Mouse (Mus musculus) ovary, postnatal 36 days (tissue): ENCODE measurements at regions not wholly inside any gene's neighbourhood (a gene's known extent, or its start where the extent isn't known, plus 50 kb on each side); places are given as distances from the start of the nearest gene placed in this dataset.
A peak's percentile ranks its signal among the peaks of the same experiment; 100 is the strongest.

Source experiments
- DNase-seq: peaks from one replicate; pipeline ENCODE4 v3.0.0; 2022; ENCODE audit warnings: low spot score, mixed read lengths

DNA sequence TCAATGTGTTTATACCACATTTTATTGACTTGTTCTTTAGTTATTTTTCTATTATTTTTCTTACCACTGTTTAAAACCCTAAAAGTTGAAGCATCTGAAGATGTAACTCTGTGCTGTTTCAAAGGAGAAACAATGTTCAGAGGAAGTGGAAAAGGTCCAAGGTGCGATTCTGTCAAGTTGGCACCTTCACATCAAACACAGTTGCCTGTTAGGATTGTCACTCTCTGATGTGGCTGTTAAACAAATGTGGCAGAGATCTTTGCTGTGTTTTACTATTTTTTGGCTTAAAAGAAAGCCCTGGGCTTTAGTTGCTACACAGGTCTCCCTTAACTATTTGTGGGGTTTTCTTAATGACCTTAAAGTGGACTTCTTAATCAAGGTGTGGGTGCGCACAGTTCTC, 190.2 kb upstream of the Cxcr4 start:
- no peak for DNase-seq

DNA sequence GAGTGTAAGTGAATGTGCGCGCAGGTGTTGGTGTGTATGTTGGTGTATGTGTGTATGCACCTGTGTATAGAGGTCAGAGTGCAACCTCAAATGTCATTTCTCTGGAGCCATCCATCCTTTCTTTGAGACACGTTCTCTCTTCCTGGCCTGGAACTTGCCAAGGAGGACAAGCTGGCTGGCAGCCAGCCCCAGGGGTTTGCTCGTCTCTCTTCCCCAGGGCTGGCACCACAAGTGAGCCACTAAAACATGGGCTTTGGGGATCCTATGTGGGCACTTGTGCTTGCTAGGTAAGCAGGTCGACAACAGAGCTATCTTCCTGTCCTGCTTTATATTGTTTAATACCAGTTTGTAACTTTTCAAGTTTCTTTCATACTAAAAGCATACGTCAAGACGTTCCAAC, 189.8 kb upstream of the Cxcr4 start:
- DNase-seq: no peak

DNA sequence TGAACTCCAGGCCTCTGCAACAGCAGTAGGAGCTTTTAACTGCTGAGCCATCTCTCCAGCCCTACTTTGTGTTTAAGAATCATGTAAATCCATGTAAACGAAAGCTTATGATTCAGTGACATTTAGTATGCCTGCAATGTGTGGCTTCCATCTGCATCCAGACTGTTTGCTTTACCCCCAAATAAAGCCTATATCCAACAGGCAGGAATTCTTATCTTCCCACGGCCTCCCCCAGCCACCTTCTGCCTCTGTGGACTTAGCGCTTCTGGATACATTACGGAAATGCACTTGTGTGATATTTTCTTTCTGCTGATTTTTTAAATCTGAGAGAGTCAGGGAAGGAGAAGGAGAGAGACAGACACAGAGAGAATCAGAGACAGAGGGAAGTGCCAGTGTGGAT, 189.2 kb upstream of the Cxcr4 start:
- no peak for DNase-seq

DNA sequence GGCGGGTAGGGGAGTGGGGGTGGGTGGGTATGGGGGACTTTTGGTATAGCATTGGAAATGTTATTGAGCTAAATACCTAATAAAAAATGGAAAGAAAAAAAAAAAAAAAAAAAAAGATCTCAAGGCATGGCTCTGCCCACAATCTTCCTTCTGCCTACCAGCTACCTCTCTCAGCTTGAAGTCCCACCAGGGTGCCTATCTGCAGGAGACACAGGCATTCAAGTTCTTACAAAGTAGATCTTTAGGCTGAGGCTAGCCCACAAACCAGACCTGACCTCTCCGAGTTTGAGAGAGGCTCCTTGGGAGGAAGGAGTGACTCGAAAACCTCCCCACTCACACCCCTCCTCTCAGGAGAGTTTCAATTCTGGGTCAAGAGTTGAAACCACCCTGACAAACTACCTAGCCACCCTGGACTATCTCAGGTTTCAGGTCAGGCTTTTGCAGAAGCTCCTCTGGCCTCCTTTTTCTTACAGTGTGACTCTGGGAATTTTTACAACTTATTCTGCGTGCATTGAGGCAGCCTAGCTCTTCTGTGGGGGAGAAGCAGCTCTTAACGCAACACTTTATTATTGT, 187.6 kb upstream of the Cxcr4 start:
- no peak for DNase-seq

DNA sequence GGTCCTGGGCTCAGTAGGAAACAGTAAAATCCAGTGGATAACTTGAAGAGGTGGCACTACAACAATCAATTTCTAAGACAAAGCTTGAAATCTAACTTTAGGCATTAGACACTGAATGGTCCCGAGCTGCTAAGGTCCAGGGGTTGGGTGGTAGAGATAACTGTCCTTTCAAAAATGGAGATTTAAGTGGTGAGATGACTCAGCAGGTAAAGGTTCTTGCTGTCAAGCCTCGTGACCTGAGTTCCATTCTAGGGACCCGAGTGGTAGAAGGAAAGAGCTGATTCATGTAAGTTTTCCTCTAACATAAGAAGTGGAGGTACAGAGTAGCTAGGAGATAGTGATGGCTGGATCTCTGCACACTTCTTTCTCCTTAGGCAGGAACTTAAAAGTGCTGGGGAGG, 180.3 kb upstream of the Cxcr4 start:
- no peak for DNase-seq

DNA sequence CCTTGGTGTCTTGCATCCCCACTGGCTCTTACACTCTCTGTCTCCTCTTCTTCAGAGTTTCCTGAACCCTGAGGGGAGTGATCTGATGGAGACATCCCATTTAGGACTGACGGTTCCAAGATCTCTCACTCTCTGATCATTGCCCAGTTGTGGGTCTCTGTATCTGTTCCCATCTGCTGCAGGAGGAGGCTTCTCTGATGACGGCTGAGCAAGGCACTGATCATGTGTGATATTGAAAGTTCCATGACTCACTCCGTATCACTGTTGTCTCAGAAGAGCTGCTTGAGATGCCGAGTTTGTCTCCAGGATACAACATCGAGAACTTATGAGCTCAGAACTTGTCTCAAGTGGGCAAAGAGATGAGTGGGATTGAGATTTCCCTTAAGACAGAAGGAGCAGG, 178.7 kb upstream of the Cxcr4 start:
- no peak for DNase-seq

DNA sequence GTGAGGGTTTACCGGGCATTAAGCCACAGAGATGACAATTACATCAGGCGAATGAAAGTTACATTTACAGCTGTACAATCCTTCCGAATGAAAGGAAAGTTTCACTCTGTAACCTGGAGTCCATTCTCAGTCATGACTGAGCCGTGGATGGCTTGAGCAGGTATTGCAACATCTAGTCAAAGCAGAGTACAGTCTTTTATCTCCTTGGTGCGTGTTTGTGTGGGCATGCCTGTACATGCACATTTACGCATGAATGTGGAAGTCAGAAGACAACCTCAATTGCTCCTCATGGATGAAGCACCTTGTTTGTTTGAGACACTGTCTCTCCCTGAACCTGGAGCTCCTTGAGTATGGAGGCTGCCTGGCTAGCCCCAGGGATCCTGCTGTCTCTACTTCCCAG, 175.9 kb upstream of the Cxcr4 start:
- no peak for DNase-seq

DNA sequence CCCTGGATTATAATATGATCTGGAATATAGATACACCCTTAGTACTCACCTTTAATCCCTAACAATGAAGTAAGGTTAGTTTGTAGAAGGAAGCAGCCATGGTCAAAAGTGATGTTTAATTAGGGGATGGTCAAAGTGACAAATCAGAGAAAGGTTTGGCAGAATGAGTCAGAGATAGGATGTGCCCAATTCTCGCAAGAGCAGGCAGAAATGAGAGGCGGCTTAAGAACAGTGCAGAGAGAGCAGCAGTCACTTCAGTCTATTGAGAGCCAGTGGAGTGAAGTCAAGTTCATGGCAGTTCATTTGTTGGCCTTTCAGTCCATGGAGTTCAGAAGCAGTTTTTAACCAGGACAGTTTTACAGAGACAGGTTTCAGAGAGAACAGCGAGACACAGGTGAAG, 175.3 kb upstream of the Cxcr4 start:
- no peak for DNase-seq

DNA sequence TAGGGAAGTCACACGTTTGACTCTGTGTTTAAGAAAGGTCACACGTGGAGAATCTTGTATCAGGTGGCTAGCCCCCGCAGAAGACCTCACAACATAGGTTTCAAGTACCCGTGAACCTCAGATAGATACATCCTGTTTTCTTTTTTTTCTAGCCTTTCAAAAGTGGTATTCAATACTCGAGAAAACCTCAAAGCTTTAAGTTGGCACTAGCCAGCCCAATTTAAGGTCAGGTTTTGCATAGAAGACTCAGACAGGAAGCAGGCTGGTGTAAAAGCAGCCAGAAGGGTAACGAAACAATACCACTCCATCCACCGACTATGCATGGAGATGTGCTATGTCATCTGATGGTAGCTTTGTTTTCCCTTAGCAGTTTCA, 174.8 kb upstream of the Cxcr4 start:
- no peak for DNase-seq

DNA sequence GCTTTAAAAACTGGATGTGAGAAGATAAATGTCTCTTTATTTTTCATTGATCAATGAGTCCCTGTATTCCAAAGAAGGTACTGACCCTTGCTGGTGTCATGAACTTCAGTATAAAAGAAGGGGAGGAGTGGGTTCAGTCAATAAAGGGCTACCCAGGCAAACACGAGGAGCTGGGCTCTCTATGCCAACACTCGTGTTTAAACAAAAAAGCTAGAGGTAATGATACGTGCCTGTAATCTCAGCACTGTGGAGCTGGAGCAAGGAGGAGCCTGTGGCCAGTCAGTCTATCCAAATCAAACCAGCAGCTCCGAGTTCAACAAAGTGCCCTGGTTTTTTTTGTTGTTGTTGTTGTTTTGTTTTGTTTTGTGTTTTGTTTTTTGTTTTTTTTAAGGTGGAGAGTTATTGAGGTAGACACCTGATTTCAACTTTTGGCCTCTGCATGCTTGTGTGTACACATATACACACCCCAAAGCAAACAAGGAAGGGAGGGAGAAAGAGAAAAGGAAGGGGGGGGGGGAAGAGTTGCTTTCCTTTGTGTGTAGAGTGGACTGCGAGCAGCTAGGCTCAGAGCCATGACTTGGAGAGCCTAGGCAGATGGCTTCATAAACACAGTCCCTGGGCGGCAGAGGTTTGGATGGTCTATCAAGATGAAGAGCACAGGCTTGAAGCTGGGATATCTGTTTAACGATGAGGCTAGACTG, 174.2 kb upstream of the Cxcr4 start:
- DNase-seq: no peak

DNA sequence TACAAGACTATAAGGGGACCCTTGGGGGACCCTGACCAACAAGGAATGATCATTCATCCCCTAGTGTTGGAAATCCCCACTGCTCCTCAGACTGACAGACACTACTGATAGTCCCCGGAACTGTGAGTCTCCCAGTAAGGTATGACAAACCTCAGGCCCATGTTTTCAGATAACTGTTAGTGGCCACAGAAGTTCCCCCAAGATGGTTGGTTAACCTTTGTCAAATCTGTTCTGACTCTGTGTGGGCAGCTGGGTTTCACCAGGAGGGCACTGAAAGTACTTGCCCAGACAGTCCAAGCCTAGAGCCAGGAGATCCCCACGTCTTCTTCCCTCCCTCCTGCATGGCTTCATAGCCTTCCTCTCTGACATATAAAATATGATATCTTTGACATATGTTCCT, 173.5 kb upstream of the Cxcr4 start:
- DNase-seq: no peak

DNA sequence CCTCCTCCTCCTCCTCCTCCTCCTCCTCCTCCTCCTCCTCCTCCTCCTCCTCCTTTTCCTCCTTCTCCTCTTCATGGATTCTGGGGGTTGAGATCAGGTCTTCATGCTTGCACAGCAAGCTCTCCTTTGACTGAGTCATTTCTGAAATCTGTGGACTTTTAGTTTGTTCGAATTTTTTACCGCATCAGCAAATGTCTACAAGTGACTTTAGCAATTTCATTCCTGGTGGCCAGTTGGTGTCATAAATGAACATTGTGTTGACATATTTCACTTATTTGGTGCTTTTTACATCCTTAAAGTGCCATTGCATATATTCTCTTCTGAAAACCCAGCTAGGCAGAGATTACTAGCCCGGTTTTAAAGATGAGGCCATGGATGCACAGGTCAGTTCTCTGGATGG, 173.0 kb upstream of the Cxcr4 start:
- no peak for DNase-seq

DNA sequence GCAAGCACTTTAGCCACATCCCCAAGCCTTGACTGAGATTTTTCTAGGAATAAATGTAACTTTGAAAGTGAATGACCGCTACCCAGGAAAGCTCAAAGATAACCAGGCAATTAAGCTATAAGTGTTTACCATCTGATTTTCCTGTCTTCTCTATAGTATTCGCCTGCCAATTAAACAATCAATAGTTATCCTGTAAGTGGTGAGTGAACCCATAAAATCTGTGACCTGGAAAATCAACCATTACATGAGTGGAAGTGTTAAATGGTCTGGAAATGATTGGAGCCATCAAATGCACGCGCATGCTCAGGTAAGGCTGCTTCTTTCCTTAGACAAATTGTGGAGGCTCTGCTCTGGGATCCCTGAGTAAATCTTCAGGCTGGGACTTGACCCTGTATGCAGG, 170.8 kb upstream of the Cxcr4 start:
- no peak for DNase-seq

DNA sequence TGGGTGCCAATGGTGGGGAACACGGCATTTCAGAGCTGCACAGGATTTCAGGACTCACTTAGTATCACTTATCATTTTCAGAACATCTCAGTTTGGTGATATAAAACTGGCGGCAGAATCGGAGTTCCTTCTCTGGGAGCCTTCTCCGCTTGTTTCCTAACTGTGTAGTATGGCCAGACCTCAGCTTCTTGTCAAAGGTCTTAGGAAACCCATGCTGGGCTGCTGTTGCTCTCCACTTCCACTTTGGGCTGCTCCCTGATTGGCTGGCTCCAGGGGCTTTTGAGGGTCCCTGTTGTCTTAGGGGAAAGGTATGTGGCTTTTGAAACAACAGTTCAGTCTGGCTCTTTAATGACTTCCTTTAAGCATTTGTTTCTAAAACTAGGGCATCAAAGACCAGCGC, 170.0 kb upstream of the Cxcr4 start:
- DNase-seq: no peak

DNA sequence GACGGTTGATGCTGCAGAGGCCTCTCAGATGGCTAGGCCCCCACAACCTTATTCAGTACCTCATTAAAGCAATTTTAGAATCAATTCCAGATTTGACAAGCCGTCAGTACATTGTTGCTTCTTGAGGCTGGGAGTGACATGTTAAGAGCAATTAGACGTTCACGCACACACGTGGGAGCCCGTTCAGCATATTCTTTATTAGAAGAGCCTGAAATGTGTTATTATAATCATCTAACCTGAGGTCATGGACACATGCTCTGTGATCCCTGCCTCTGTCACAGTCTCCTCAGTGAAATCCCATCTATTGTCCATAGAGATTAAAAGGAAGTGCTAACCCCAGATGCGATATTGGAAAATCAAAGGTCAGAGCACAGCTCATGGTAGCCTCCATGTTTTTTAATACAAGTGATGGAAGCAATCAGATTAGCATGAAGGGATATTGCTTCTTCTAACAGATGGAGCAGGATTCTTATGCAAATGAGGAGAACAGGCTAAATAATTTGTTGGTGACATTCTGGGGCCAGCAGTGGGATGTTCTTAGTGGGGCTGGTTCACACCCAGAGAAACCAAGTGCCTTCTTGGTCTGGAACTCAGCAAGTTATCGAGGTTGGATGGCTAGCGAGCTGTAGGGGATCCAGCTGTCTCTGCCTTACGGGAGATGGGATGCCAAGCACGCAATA, 166.8 kb upstream of the Cxcr4 start:
- DNase-seq: no peak

DNA sequence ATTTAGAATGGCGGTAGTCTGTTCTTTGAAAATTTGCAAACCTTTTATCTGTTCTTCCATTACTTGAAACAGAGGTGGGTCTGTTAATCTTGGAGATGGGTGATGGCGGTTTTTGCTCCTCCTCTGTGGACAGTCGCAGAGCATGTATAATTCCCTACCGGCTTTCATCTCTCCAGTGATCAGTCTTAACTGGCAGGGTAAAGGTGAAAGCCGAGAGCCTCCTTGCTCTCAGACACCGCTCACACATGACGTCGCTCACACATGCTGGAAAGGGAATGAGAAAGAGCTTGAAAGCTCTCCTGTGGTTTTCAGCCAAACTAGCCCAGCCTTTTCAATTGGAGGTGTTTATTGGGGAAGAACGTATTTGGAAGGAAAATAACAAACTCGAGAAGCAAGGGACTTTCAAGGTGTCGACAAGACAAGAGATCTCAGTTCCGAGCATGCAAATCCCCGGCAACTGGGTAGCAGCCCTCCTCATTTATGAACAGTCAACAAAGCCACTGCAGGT, 166.3 kb upstream of the Cxcr4 start:
- DNase-seq: no peak

DNA sequence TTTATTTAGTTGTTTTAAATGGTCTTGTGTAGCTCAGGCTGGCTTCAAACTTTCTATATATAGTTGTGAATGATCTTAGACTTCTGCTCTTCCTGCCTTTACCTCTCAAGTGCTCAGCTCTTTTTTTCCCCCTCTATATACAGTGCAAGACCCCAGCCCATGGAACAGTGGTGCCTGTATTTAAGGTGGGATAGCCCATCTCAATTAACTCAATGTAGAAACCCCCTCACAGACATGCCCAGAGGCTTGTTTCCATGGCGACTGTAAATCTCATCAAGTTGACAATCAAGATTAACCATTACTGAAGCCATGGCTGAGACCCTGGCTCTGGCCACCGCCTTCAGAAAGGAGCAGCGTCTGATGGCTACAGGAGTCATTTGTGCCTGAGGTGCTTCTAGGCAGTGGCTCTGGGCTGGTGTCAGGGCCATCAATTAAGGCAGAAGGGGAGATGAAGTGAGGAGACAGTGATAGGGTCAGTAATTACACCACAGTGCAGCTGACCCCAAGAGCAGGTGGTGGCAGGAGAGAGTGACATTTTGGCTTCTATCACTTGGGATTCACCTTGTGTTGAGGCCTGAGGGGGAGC, 161.4 kb upstream of the Cxcr4 start:
- no peak for DNase-seq

DNA sequence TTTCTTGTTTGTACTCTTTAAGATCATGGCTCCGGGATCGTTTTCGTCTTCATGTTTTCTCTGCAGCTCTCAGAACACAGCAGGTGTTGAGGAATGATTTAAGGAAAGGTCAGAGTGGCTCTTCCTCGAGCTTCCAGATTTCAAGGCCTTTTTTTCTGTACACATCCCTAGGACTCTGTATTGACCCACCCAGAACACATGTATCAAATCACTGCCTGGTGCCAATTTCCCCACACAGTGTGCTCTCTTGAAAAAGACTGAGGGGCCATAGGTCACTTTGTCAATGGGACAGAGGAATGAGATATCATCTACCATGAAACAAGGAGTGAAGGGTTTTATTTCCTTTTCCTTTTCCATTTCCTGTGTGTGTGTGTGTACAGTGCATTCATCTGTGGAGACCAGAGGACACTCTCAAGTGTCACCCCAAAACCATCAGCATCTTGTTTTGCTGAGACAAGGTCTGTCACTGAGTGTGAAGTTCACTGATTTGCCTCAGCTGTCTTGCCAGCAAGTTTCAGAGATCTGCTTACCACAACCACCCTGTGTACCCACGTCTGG, 157.4 kb upstream of the Cxcr4 start:
- DNase-seq: no peak

DNA sequence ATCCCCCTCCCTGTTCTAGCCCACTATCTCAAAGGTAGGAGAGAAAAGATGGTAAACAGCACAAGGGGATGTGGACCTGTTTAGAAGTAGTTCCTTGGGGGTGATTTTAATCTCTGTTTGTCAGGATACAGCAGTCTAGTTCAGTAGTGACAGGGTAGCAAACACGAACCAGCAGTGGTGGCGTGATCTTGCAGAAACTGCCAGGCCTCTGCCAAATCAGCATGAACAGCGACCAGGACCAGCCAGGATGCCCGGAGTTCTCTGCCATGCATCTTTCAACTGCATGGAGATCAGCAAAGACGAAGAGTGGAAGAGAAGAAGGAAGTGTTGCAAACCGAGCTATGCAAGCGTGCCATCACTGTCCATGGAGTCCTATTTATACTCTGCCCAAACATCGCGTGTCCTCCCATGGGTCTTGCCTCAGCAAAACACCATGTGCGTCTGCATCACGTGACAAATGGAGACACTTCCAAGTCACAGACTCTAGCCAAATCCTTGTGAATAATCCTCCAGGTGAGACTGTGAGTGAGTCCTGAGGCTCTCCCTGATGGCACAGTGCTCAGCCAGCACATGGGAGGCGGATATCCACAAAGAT, 155.2 kb upstream of the Cxcr4 start:
- DNase-seq: no peak

DNA sequence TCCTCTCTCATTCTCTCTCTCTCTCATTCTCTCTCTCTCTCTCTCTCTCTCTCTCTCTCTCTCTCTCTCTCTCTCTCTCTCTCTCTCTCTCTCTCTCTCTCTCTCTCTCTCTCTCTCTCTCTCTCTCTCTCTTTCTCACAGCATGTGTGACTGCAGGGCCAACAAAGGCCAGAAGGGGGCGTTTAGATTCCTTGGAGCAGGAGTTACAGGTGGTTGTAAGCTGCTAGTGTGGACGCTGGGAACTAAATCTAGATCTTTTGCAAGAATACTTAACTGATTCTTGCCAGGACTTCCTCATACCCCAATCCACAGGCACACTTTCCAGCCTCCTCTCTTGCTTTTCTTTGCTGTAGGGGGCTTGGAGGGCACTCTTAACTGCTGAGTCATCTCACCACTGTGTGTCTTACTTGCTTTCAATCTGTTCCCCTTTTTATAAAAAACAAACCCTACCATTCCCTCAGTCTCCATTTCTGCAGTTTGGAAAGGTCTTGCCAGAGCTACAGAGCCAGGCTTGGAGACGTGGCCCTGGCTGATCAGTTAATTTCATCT, 154.4 kb upstream of the Cxcr4 start:
- DNase-seq: no peak

DNA sequence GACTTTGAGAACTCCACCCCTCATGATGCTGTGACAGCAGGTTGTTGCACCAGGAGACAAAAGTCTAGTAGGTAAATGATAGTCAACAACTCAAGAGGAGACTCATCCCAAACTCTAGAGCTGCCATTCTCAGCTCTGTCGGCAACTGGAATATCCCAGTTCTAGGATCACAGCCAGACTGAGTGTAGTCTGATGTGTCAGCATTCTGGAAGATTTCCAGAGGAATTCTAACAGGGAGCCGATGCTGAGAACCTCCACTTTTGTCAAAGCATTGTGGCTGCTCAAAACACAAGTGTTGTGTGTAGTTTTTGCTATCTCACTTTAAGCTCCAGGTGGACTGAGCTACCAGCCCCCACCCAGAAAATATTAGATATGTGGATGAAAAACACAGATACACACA, 148.5 kb upstream of the Cxcr4 start:
- no peak for DNase-seq

DNA sequence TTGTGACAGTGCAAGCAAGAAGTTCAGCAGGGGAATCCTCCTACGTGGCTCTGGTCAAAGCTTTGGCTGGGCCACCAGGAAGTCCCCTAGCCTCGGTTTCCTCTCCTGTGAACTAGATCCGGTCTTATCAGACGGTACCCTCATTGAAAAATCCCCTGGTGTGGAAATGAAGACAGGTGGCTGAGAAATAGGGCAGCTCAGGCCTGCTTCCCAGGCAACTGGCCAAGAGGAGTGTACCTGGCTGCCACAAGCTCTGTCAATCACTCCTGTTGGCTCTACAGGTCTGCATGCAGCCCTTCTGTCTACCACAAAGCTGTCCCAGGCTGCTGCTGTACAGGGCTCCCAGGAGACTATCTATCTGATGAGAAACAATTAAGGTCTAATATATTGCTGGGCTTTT, 146.1 kb upstream of the Cxcr4 start:
- DNase-seq: peak; percentile 8
